Mouse (Mus musculus): ENCODE results near the gene Ctbp2. TPM values are rescaled to one million over a fixed set of nuclear protein-coding genes. Genes with fewer than 3 reads are reported as not detected.

Ctbp2 gene
- total RNA-seq (2021): 10 to 100 TPM; 33.8 to 40.9 TPM
- long read RNA-seq, experiment 1, transcript Ctbp2-201 (11 exons, 2,321 nt): major isoform, 7 of 21 reads
- long read RNA-seq, experiment 1, transcript Ctbp2-209 (10 exons, 1,997 nt): major isoform, 7 of 21 reads
- long read RNA-seq, experiment 1, partial matches to known transcripts: 0 of 21 reads
- long read RNA-seq, experiment 1, other reads (novel, unspliced or antisense): 6 of 21 reads
- long read RNA-seq, experiment 2, transcript Ctbp2-209 (10 exons, 1,997 nt): major isoform, 6 of 22 reads
- long read RNA-seq, experiment 2, partial matches to known transcripts: 2 of 22 reads
- long read RNA-seq, experiment 2, other reads (novel, unspliced or antisense): 10 of 22 reads

DNA sequence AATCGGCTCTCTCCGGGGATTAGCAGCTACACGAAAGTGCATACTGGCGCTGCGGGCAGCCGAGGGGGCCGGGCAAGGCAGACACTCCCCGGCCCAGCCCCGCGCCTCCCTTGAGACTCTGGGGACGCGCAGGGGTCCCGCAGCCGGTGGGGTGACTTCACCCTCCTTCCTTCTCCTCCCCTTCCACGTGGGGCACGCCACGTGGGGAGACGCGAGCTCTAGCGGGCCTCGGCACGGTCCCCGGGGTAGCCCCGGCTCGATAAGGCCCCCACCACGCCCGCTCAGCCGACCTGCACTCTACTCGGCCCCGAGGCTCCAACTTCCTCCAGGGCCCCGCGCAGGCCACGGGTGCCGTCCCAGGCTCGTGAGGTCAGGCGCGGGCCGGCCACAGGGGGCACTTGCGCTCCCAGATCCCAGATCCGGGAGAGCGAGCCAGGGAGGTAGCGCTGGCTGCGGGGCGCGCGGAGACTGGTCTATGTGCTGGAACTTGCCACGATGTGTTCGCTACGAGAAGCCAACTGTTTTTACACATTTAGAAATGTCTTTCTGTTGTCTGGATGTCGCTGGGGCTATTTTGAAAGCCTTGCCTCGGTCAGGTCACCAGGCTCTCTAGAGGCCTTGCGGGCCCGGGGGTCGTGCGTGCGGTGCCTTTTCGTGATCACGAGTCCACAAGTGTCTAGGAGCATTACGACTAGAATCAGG, at the start of gene Ctbp2:
Gene Ctbp2 (minus strand): TSS at position 356 of the 702 bp plus-strand sequence.
- peak; percentile 91 for DNase-seq

DNA sequence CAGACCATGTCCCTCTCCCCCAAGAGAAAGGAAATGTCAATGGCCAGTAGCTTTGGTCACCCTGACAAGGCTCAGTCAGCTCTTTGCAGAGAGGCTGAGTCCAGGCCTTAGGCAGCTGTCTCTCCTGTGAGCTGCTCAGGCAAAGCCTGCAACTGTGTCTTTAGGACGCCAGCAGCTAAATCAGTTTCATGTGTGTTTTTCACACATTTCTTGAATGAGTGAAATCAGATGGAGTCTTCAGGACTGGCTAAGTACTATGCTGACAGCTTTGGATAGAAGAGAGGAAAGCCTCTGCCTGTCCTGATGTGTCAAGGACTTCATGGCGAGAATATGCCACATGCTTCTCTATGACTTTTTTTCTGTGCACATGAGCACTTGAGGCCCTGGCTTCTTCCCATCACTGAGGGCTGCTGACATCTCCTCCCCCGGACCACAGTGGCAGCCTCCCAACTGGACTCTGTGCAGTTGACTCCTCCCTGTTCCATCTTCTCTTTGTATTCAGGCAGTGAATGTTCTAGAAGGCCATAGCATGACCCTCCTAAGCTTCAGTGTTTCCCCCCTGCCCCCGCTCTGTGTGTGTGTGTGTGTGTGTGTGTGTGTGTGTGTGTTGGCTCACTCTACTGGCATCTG, 47.4 kb upstream of the Ctbp2 start:
- peak; percentile 44 for DNase-seq

DNA sequence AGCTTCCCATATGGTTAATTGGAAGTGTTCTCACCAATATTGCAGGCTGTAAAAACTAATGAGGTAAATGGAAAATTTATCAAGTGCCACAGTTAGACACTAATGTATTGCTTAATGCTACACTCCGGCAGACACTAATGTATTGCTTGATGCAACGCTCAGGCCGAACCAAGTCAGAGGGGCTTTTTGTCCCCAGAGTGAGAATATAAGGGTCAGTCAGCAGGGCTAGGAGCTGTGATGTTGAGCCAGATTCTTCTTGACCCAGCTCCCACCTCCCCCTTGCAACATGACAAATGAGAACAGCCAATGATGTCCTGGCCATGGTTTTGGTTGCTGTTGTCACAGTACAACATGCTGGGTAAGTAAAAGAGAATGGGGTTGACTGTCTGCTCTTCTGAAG, 44.8 kb upstream of the Ctbp2 start:
- DNase-seq: no peak

DNA sequence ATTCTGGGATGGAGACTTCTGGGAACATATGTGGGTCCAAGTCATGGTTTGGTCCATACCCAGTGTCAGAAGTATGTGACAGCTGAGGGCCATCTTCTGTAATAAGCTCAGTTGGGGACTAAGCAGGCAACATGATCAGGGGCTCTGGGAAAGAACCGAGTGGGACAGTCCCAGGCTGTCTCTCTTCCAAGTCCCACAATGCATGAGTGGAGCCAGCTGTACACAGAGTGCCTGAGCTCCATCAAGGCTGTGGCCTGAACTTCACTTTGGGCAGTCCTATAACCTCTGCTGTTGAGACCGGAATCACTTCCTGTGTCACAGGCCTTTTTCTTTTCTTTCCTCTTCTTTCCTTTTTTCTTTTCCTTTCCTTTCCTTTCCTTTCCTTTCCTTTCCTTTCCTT, 43.7 kb upstream of the Ctbp2 start:
- no peak for DNase-seq

DNA sequence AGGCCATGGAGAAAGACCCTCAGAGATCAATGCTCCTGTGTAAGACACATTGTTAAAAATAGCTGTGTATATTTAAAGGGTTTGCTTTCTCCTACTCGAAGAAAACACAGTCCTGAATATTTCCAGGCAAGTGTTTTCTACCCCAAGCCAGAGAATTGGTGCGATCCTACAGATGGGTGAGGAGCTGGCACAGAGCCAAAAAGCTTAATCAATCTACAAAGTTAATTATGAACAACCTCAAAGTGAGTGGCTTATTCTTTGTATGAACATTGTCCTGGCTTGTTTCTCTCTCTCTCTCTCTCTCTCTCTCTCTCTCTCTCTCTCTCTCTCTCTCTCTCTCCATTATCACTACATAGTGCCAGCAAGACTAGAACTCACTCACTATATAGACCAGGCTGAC, 40.6 kb upstream of the Ctbp2 start:
- DNase-seq: no peak

DNA sequence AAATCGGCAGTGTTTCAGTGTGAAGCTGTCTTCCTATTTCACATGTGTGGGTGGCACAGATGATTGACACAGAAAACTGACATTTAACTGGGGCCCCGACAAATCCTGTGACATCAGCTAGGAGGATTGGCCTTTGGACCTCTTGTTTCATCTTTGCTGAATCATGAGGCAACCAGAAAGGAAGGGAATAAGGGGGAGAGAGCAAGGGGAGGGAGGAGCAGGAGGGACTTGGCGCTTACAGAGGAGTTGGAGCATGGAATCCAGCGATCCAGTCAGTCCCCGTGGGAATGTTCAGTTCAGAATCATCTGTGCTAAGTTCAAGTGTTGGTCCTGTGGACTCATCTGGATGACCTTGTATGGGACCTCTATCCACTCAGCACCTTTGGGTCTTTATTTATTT, 38.9 kb upstream of the Ctbp2 start:
- no peak for DNase-seq

DNA sequence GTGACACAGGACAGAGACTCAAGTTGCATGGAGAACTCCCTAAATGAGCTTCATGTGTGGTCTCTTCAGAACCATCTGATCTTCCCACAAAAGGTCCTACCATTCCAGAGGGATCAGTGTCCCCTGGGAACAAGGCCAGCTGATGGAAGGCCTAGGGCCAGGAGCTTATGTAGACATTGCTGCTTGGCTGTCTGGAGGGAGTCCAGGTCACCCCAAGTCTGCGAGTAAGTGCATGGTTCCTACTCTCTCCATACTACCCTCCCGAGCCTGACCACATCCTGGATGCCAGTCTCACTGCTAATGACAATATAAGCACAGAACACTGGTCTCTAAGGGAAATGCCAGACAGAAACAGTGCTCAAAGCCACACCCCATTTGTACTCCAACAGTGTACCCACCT, 38.0 kb upstream of the Ctbp2 start:
- DNase-seq: no peak

DNA sequence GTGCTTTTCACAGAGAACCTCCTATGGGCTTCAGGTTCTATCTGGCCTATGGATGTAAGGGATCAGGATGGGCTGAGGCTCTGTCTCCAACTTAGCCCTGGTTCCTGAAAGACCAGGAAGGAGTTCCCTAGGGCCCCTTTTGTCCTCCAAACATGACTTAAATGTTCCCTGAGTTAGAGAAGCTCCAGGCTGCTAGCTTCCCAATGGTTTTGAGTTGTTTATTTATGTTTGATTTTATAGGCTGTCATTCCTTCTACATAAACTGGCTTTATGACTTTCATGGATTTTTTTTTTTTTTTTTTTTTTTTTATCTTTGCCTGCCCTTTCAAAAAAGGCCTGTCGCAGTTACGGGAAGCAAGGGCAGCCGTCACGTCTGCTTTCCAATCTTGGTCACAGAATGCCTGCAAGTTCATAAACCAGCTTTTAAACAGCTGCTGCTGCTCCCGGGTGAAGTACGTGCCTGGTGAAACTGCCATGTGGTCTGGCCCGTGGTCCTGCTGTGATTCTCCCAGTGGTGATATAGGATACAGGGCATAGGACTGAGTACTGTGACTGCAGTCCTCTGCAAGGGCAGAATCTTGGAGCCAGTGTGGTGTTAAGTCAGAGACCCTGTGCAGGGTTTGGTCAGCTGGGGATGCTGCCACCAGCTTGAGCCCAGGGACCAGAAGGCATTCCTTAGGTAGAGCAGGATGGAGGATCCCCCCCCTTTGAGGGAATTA, 37.4 kb upstream of the Ctbp2 start:
- DNase-seq: no peak

DNA sequence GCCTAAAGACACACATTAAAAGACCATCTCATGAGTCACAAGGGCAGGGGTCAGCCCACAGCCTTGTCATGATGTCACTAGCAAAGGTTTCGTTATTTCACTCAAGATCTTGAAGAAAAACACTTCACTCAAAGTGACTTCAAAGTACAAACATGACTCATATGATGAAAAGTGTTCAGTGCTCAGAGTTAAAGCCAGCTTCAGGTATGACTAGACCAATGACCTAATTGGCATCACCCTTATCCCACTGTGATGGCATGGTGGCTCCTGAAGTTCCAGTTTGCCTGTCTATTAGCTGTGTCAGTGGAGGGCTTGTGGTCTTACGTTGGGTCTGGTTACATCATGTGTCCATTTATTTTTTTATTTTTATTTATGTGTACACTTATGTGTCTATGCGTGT, 35.4 kb upstream of the Ctbp2 start:
- no peak for DNase-seq

DNA sequence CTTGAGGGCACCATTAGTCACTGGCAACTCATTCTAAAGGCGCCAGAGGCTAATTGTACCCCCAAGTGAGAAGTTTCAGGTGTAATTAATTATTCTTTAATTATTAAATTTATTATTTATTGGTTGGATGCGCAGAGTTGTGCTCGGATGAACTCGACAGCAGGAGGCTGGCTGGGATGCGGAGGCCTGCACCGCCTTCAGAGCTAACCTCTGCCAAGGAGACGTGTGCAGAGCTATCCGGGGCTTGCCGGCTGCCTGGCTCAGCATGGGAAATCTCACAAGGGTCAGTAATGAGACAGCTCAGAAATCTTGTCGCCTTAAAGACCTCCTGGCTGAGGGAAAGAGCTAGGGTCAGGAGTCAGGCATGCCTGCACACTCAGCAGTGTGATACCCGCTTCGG, 31.5 kb upstream of the Ctbp2 start:
- no peak for DNase-seq

DNA sequence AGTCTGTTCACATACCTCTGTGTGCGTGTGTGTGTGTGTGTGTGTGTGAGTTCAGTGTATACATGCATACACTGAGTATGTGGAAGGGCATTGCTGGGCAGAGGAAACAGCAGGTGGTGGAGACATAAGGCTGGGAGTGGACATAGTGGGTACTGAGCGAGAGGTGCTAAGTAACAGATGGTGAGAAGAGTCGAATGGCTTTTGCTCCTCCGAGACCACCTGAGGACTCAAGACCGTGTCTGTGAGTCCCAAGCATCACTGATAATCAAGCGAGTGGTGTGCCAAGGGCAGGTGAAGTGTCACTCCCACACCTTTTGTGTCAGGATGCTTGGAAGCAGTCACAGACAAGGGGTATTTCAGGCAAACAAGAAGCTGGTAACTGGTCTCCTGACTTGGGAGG, 30.7 kb upstream of the Ctbp2 start:
- no peak for DNase-seq

DNA sequence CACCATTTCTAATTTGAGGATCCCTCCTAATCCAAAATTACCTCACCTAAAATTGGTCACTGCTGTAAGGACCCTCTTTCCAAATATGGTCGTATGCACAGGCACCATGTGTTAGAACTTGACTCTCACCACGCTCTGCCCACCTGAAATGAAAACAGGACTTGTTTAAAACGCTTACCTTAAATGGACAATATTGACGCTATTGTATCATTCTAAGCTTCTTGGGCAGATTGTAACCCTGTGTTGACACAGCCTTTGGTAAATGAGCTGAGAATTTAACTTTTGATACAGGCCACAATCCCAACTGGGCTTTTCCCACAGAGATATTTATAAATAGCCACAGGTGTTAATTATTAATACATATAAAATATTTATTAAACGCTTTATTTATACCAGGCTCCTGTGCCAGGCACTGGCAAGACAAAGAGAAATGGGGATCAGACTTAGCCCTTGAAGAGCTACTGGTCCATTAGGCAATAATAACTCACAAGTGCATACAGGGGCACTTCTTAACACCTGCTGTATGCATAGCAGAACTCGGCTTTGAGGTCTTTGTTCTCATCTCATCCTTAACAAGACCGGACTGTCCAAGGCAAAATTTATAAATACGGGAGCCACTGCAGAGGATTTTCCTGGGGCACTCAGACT, 15.7 kb upstream of the Ctbp2 start:
- DNase-seq: no peak

DNA sequence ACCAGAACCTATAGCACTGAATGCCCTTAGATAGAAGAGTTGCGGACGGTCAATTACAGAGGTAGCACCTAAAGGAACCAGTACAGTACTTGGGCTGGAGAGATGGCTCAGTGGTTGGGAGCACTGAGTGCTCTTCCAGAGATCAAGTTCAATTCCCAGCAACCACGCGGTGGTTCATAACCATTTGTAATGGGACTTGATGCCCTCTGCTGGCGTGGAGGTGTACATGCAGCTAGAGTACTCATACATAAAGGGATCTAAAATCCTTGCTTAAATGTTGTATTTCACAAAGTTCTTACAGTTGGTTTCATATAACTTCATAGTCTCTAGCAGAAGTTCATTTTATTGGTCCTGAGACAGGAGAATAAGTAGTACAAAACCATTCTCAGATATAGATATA, 9.4 kb upstream of the Ctbp2 start:
- no peak for DNase-seq

DNA sequence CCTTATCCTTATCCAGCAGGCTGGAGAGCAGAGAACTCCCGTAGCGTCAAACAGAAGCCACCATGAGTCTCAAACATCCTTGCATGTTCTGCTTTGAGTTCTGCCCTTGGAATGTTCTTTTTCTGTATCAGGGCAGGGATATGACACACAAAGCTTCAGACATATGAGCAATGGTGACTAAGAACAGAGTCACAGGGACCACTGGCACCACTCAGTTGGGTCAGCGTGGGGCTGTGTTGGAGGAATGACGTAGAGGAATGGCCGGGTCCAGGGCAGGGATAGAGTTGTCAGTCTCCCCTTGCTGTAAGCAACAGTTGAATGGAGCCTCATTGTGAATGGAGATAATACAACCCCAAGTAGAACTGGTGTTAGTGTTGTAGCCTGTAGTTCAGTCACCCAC, 8.5 kb upstream of the Ctbp2 start:
- no peak for DNase-seq

DNA sequence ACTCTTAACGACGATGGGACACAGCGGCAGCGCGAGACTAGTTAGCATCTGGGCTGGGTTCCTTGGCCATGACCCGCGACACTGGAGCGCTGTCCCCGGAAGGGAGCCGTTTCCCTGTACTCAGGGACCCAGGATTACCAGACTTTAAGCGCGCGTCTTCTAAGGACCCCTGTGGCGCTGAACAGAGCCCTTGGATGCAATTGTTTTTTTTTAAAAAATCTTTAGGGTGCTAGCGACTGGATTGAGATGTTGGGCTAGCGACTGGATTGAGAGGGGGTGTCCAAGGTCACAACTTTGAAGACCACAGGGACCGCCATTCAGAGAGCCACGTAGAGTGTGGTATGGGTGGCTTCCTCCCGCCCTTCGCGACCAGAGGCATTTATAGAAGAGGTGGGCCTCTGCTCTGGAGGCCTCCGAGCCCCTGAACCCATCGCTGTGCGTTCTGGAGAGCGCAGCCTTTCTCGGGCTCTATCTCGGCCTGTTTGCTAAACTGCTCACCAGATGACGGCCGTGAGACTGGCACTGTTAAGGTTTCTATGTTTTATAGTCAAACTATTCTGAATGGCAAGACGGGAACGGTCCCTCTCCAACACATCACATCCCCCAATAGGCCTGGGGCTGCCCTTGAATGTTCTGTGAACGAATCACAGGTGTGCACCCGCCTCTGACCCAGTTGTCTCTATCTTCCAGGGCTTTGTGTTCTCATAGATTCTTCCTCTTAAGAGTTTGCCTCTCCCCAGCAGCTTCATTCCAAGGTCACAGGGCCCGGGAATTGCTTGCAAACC, 739 bp upstream of the Ctbp2 start:
- no peak for DNase-seq

DNA sequence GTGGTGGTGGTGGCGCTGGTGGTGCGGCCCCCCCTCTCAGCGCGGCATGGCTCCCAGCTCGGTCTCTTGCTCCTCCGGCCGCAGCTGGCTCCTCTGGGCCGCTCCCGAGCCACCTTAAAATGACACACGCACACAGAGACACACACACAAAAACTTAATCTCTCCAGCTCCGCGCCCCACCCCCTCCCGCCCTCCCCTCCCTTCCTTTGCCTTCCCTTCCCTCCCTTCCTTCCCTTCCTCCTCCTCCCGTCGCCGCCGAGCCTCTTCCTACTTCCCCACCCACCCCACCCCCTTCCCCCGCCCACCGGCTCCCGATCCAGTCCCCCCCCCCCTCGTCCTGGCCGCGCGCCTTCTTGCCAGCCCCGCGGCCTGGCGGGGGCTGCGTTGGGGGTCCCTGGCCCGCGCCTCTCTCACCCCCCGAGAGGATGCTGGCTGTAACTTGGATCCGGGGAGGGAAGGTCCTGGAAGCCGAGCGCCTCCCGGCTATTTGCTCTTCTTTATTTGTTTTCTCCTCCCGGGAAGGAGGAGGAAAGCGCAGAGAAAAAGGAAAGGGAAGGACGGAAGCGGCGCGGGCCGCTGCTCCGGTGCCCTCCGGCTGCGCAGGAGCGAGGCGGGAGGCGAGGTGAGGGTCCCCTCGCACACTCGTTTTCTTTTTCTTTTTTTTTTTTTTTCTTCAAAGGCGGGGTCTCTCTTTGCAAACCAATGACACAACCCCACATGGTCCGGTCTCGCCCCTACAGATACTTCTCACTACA, 733 bp downstream of the Ctbp2 start, which contains the start of gene Fgfr2:
Gene Fgfr2 (minus strand): TSS at position 107 of the 755 bp plus-strand sequence.
- DNase-seq: peak; percentile 73

DNA sequence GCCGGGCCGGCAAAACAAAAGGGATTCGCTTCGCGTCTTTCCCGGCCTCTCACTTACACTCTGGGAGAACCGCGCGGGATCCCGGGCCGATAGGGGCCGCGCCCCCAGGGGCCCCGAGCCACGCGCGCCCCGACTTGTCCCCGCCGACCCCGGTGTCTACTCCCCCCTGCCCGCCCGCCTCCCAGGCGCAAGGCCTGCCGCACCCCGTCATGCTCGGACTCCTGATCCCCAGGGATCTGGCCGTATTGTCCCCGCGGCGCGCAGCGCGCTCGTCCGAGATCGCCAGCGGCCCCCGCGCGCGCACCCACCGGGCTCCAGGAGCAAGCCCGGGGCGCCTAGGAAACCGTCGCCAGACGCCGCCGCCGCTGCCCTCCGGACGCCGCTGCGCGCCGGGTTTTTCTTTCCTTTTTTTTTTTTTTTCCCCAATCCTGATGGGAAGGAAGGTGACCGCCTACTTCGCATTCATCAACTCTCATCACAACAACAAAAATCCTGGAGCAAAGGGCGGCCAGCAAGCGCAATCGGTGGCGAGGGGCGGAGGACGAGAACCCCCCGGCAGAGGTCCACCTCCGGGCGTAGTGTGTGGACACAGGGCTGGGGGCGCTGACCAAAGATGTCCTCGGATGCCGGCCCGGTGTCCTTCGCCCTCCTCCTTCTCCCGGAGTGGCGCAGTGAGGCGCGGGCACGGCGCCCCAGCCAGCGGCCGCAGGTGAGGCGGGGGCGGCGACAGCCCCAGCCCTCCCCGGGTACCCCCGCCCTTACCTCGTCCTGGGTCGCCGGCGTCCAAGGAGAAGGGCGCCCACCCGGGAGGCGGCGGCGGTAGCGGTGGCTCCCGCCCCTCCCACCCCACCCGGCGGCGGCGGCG, 1.5 kb downstream of the Ctbp2 start:
- peak; percentile 67 for DNase-seq

DNA sequence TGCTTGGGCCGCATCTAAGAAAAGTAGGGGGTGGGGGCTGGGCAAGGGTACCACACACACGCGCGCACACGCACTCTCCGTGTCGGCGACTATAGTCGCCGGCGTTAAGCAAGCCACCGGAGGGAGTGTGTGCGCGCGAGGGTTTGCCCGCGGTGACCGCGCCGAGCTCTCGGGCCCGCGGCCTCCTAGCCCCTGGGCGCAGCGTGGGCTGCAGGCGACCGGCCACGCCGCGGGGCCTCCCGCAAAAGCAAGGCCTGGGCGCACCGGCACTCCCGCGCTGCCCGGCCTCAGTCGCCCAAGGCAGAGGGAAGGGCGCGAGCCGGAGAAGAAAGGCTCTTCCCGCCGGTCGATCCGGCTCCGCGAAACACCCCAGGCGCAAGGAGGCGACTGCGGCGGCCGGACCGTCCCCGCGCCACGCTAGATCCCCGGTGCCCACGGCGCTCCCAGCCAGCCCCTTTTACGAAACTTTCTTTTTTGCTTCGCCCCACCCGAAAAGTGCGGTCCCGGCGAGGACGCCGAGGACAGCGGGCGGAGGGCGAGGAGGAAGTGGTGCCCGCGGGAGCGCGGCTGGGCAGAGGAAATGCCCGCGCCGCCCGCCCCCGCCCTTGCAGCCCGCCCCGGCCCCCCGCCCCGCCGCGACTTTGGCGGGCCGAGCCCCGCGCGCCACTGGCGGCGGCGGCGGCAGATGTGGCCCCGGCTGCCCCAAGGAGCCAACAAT, 2.3 kb downstream of the Ctbp2 start:
- peak; percentile 50 for DNase-seq

DNA sequence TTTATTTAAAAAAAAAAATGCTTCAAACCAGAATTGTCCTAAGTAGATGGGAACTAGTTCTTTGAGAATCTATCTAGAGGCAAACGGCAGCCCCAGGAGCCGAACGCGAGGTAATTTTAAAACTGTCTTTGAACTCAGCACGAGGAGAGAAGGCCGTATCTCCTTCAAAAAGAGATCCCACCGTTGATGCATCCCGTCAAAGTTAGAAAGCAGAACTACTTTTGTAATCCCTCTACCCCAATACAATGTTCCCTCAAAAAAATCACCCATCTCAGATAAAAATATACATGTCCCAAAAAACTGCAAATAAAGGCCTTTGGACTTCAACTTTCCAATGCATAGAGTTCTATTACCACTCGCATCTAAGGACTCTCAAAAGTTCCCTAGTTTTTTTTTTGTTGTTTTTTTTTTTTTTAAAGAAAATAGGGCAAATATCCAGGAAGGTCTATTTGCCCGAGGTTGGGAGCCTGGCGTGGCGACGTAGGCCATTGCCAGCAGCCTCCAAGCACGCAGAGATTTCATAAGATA, 3.0 kb downstream of the Ctbp2 start:
- DNase-seq: no peak
